Mouse (Mus musculus): ENCODE data around the gene 2310061I04Rik.

The 2310061I04Rik gene

DNA sequence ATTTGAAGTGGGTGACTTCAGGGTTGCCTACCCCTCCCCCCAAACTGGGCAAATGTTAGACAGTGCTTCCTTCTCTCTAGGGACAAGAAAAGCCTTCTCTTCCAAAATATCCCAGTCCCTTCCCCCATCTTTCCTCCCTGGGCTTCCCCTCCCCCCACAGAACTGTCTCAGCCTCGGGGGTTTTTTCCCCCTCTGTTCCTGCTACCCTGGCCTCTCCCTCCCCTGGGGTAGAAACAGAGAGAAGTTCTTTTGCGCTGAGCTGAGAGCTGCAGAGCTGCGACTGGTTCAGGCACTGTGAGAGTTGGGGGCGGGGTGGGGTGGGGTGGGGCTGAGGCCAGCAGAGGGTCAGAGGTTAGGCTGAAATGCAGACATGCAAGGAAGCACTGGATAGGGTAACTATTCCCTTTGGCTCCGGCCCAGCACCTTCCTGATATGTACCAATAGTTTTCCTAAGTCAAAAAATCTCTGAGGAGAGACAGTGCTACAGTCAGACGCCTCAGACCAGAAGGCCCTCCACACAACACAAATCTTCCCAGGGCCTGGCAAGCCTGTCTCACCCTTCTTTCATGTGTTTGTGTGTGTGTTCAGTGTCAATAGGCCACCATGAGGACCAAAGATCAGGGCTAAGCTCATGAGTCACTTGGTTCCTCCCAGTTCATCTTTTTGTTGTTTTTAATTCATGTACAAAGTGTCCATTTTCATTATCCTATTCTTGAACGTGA, 27.7 kb downstream of the 2310061I04Rik start:
- DNase-seq (ENCODE audit: low read depth), result peak; percentile 79

DNA sequence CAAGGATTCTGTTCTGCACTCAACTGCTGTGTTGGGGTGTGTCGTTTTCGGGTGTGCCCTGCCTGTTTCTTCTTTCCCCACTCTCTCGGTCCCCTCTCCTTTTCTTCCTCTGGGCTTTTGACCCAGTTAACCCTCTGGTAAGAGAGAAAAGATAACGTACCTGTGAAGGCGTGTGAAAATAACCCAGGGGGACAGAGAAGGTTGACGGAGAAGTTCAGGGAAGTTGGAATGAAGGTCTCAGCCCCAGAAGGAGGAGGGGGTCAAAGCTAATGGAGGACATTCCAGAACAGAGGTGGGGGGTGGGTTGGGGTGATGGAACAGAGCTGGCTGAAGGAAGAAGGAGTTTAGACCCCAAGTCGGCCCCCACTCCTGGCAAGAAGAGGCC, 28.3 kb downstream of the 2310061I04Rik start:
- no peak for DNase-seq (ENCODE audit: low read depth)

DNA sequence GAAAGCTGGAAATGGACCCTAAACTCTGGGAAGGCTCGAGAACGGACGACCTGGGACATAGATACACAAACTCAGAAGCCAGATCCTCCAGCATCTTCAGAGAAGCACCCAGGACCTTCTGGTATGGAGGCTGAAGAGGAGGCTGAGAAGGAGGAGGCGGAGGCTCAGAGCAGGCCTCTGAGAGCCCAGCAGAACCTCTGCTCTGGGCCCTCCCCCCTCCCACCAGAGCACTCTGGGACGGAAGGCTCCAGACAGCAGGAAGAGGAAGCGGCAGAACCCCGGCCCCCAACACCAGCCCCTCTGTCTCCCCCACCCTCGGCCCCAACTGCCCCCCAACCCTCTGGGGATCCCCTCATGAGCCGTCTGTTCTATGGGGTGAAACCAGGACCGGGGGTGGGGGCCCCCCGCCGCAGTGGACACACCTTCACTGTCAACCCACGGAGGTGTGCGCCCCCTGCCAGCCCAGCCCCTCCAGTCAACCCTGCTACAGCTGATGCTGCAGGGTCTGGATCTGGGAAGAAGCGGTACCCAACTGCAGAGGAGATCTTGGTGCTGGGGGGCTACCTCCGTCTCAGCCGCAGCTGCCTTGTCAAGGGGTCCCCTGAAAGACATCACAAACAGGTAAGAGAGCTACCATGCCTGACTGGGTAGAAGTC, 28.9 kb downstream of the 2310061I04Rik start:
- peak; percentile 70 for DNase-seq (ENCODE audit: low read depth)

DNA sequence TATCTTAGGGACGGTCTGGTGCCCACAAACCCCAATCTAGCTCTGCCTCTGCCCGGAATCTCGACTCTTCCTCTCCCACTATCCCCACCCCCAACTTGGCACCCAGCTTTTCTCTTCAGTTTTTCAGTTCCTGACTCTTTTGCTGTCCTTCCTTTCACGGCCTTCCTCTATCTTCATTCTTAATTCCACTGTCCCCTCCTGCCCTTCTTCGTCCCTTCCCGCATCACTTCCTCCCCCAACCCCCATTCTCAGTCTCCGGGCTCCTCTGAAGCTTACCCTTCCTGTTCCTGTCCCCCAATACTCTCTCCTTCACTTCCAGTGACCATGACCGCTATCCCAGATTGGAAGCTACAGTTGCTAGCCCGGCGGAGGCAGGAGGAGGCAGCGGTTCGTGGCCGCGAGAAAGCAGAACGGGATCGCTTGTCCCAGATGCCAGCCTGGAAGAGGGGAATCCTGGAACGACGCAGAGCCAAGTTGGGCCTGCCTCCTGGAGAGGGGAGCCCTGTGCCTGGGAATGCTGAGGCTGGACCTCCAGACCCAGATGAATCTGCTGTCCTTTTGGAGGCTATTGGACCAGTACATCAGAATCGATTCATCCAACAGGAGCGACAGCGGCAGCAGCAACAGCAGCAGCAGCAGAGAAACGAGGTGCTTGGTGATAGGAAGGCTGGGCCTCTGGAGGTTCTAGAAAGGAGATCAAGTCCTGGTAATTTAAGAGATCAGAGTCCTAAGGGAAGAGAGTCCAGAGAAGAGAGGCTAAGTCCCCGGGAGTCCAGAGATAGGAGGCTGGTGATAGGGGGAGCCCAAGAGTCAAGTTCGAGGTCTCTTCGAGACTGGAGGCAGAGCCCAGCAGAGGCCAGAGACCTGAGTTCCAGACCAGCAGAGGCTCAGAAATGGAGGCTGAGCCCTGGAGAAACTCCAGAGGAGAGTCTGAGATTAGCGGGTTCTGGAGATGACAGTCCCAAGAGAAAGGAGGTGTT, 30.0 kb downstream of the 2310061I04Rik start:
- peak; percentile 86 for DNase-seq (ENCODE audit: low read depth)

DNA sequence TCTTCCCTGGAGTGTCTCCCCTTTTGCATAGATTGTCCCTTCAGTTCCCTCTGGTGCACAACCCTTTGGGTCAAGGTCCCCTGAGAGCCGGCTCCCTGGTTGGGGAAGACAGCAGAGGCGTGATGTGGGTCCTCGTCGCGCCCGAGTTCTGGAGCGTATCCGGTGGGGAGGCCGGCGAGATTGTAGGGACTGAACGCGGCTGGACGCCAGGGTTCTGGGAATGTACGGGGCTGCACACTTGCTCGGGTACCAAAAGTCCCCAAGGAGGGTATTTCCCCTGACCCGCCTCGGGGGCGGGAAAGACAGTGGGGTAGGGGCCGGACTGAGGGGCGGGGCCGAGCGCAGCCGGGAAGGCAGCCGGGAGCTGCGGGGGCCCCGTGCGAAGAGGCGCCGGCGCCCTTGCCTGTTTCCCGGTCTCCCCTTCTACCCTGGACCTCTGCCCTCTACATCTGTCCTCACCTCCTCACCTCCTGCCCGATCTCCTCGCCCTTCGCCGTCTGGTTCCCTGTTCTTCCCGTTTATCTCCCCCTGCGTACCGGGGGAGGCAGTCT, 30.9 kb downstream of the 2310061I04Rik start:
- DNase-seq (ENCODE audit: low read depth), result no peak

DNA sequence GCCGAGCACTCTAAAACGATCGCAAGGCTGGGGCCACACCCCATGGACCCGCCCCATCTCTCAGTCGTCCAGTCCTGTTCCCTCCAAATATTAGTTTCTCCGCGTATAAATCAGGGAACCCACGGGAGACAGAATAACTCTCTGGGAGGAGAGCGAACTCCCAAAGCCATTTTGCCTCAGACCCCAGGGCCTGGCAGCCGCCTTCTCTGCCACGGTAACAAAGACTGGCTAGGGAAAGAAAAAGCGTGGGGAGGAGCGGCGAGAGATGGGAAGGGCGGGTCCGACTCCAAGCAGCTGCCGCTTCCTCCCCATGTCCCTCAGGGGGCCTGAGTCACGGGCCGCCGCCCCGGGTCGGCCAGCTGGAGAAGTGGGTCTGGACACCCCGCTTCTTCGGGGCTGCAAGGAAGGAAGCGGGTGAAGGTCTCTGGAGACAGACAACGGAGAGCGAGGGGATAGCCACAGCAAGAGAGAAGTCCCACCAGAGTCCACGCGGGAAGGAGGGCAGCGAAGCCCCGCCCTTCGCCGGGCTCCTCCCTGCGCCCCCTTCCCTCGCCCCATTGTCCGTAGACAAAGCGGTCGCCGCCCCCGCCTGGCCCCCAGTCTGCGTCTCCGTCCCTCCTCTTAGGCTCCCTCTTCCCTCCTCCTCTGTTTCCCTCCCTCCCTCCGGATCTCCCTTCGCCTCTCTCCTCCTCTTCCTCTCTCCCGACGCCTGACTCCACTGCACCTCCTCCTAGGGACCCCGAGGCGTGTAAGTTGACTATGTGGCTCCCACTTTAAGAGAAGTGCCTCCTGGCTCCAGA, 31.6 kb downstream of the 2310061I04Rik start, which contains the start of gene Ppp1r18:
Gene Ppp1r18, plus strand, starts transcription at position 113 of the 800 bp plus-strand sequence.
- peak; percentile 86 for DNase-seq (ENCODE audit: low read depth)

DNA sequence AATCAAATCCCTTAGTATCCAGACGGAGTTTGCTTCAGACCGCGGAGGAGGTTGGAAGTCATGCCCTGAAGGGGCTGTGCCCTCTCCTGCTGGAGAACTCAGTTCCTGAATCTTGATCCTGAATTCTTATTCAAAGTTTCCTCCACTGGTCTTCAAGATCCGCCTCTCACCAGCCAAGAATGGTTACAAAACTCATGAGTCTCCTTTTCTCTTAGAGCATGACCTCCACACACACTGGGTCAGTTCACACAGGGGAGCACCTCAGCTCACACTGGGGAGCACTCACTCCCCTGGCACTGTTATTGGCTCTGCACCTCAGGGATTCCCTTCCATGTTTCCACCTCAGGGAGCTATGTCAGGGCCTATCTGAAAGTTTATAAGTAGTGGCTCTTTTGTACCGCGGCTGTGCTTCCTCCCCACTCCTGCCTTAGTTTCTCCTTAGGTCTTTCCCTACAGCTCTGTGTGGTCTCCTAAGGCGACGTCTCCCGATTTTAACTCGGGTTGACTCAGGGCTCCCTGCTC, 32.3 kb downstream of the 2310061I04Rik start:
- peak; percentile 24 for DNase-seq (ENCODE audit: low read depth)

DNA sequence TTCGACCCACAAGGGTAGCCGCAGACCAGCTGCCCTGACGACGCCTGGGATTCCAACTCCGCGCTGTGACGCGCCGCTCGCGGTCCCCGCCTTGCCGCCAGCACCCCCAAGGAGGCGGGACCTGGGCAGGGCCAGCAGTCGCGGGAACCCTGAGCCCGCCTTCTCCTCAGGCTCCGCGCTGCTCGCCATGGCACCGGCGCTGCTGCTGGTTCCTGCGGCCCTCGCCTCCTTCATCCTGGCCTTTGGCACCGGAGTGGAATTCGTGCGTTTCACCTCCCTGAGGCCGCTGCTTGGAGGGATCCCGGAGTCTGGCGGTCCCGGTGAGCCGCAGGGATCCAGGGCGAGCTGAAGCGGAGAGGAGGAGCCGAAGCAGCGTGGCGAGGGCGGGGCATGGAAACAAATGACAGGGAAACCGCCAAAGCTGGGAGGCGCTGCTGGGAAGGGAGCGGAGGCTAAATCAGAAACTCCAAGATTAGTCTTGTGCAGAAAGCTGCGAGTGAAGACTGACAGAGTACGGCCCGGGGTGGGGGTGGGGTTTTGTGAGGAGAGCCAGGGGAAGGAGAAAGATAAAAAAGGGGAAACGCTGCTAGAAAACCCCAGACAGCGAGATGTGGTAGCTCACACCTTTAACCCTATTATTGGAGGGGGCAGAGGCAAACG, 35.9 kb downstream of the 2310061I04Rik start, which contains the start of gene Nrm:
Gene Nrm, plus strand, starts transcription at position 121 of the 660 bp plus-strand sequence.
- peak; percentile 94 for DNase-seq (ENCODE audit: low read depth)

DNA sequence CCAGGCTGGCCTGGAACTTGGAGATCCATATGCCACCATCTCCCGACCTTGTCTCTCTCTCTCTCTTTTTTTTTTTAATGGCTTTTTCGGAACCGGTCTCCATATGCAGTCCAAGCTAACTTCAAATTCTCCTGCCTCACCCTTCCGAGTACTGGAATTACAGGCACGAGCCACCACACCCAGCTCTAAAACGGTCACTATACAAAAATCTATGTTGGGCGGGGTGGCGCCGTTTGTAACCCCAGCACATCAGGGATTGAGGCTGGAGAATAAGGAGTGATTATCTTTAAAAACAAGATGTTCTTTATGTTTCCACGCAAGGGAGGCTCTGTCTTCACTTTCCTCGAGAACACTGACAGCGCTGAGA, 36.4 kb downstream of the 2310061I04Rik start:
- no peak for DNase-seq (ENCODE audit: low read depth)

DNA sequence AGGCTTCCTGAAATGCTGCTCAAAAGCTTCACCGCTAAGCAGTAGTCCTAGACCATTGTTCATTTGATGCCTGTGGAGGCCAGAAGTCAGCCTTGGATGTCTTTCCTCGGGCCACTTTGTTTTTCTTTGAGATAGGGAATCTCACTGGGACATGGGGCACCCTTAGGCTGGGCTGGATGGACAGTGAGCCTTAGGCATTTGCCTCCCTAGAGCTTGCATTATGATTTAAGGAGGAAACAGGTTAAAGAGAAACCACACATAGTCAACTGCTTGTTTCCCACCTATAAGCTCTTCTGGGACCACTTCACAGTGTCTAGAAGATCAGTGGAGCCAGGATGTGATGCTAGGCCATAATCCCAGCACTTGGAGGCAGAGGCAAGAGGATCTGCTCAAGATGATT, 37.4 kb downstream of the 2310061I04Rik start:
- no peak for DNase-seq (ENCODE audit: low read depth)

DNA sequence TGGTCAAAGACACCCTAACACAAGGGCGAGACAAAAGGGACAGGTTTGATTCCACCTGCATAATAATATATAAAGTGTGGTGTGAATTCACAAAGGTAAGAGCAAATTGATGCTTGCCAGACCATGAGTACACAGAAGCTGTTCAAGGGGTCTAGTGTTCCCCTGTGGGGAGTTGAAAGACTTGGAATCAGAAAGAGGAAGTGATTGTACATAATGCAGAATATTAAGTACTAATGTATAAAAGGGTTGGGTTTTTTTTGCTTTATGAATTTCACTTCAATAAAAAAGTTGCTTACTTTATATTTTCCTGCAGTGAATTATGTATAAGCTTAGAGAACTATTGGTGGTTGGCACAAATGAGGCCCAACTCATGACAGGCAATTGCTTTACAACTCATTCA, 37.9 kb downstream of the 2310061I04Rik start:
- no peak for DNase-seq (ENCODE audit: low read depth)

DNA sequence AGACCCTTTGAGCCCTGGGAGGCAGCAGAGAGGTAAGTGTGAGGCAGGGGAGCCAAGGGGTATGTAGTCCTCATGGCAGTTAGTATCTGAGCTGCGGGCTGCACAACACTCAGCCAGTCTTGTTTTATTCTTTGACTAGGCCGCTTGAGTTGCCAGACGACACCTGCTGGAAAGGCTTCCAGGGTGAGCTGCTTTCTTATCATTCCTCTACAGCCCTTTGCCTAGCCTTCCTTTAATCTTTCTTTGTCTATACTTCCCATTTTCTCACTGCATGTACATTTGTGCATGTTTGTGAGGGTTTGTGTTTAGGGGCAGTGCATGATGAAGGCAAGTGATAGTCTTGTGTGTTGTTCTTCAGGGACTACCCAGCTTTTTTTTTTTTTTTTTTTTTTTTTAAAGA, 46.3 kb downstream of the 2310061I04Rik start:
- DNase-seq (ENCODE audit: low read depth), result no peak

DNA sequence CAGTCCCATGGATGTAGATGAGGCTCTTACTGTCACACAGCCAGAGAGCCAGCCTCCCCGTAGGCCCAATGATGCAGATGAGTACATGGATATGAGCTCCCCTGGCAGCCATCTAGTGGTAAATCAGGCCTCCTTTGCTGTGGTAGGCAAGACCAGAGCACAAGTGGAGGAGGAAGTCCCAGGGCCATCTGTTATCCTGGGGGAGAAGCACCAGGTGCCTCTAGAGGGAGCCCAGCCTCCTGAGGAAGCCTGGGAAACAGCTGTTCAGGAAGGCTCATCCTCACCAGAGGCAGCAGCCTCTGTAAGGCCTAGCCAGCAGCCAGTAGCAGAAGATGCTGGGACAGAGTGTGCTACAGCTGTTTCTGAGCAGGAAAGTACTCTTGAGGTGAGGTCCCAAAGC, 49.1 kb downstream of the 2310061I04Rik start:
- DNase-seq (ENCODE audit: low read depth), result peak; percentile 69

DNA sequence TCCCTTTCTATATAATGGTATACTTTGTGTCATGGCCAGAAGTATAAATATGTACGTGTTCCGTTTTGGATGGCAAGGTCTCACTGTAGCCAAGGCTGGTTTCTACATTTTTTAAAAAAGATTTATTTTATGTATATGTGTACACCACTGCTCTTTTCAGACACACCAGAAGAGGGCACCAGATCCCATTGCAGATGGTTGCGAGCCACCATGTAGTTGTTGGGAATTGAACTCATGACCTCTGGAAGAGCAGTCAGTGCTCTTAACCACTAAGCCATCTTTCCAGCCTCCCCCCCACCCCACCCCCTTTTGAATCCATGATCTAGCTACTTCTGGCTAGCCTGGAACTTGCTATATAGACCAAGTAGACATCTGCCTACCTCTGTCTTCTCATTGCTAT, 53.7 kb downstream of the 2310061I04Rik start:
- DNase-seq (ENCODE audit: low read depth), result no peak

All from 416B (cell line).